Mouse (Mus musculus): ENCODE data around the gene Abca9. TPM values are rescaled to one million over a fixed set of nuclear protein-coding genes. Genes with fewer than 3 reads are reported as not detected.

Gene Abca9
- polyA plus RNA-seq, 1 experiment: 1.1 TPM

DNA sequence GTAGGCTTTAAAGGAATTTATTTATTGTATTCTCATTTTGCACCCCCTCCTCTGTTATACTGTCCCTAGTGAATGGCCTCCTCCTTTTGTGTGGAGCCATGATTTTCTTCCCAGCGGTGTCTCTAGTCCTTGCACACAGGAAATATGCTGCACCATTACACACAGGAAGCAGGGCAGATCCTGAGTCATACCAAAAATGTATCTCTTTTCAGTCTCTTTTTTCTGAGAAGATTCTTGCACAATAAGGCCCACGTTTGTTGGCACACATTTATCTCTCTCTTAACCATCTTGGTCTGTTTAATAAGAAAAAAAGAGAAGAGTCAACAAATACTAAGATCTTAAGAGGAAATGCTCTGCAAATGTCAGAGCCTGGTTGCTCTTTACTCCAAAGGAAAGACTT is 76.7 kb downstream of the Abca9 start:
- no peak for DNase-seq (ENCODE audit: low read depth in 1 of 2, low spot score in 2 of 2)
- Histone ChIP-seq H3K27me3 (ENCODE audit: control insufficient read depth, insufficient read depth, low read length) (no peaks in the 10 kb centered on the region), H3K36me3 (ENCODE audit: control insufficient read depth, insufficient read depth, low read length) (no peaks in the 10 kb centered on the region), H3K27ac (ENCODE audit: insufficient read depth, low read length) (no peak overlapping the region), H3K4me1 (ENCODE audit: control insufficient read depth, insufficient read depth, insufficient read length) (no peaks in the 10 kb centered on the region), H3K4me3 (ENCODE audit: extremely low read depth, insufficient read depth, insufficient read length) (no peak overlapping the region)
- WGBS: 58% methylated on average over 2 of the region's 2 CpGs
- TF ChIP-seq CTCF (IDR thresholded peaks at IDR 0.05; ENCODE audit: extremely low read depth, insufficient read depth, insufficient read length, insufficient replicate concordance) (no peak), POLR2A (IDR thresholded peaks at IDR 0.05; ENCODE audit: low read depth, low read length) (no peak)

DNA sequence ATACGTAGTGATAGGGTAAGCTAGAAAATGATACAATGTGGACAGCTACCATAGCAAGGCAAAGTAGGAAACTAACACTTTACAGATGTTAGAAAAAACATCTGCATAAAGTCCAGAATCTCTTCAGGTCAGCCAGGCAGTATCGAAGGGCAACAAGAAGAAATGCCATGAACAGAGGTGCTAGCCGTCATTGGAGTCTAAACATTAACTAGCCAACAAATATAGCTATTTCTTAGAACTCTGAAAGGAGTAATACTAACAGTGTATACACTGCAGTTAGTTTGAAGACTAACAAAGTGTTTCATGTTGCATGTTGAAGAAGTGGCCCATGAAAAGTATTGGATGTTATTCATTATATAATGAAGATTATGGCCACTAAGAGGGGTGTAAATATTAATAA is 95.8 kb downstream of the Abca9 start:
- no peaks in the 10 kb centered on the region for H3K4me1 ChIP-seq (ENCODE audit: control insufficient read depth, insufficient read depth, insufficient read length)
- TF ChIP-seq POLR2A (IDR thresholded peaks at IDR 0.05; ENCODE audit: low read depth, low read length) (no peak), CTCF (IDR thresholded peaks at IDR 0.05; ENCODE audit: extremely low read depth, insufficient read depth, insufficient read length, insufficient replicate concordance) (no peak)
- H3K27ac ChIP-seq (ENCODE audit: insufficient read depth, low read length): no peak overlapping the region
- H3K4me3 ChIP-seq (ENCODE audit: extremely low read depth, insufficient read depth, insufficient read length): no peak overlapping the region
- WGBS: 85% methylated on average over 3 of the region's 3 CpGs
- H3K36me3 ChIP-seq (ENCODE audit: control insufficient read depth, insufficient read depth, low read length): no peaks in the 10 kb centered on the region
- H3K27me3 ChIP-seq (ENCODE audit: control insufficient read depth, insufficient read depth, low read length): no peaks in the 10 kb centered on the region
- DNase-seq (ENCODE audit: low read depth in 1 of 2, low spot score in 2 of 2): no peak

DNA sequence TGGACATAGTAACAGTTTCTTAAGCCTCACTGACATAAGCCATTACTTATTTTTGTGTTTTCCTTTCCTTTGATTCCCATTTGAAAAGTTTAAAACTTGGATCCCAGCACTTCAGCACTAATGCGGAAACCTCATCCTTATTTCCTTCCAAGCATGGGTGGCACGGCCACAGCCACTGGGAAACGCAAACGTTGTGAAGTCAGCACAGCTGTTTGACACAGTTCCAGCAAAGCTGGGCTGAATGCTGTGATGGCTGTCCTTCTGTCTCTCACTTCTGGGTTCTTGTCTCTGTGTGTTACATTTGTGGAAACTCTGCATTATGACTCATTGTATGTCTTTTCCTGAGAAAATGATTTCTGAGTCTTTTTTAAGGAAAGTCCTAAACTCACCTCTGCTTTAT is 107.0 kb downstream of the Abca9 start:
- Histone ChIP-seq H3K36me3 (ENCODE audit: control insufficient read depth, insufficient read depth, low read length) (no peaks in the 10 kb centered on the region), H3K27ac (ENCODE audit: insufficient read depth, low read length) (no peak overlapping the region), H3K27me3 (ENCODE audit: control insufficient read depth, insufficient read depth, low read length) (no peaks in the 10 kb centered on the region), H3K4me1 (ENCODE audit: control insufficient read depth, insufficient read depth, insufficient read length) (no peaks in the 10 kb centered on the region), H3K4me3 (ENCODE audit: extremely low read depth, insufficient read depth, insufficient read length) (no peak overlapping the region)
- no peak for DNase-seq (ENCODE audit: low read depth in 1 of 2, low spot score in 2 of 2)
- TF ChIP-seq POLR2A (IDR thresholded peaks at IDR 0.05; ENCODE audit: low read depth, low read length) (no peak), CTCF (IDR thresholded peaks at IDR 0.05; ENCODE audit: extremely low read depth, insufficient read depth, insufficient read length, insufficient replicate concordance) (no peak)
- 57% methylated on average over 4 of the region's 4 CpGs for WGBS

DNA sequence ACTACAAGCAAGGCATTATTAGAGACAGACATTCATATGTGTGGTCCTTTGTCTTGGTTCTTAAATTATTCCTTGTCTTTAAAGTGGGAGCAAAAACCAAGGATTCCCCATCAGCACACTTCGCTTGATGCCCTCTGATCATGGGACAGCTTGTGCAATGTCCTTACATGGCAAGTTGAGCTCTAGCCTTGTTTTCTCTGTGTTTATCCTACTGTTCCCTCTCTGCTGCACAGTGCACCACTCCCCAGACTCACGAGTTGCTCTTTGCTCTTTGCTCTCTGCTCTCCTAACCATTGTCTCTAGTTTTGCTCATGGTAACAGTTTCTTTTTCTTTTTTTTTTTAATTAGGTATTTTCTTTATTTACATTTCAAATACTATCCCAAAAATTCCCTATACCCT is 107.9 kb downstream of the Abca9 start:
- no peak overlapping the region for H3K27ac ChIP-seq (ENCODE audit: insufficient read depth, low read length)
- WGBS: 71% methylated on average over 2 of the region's 2 CpGs
- H3K36me3 ChIP-seq (ENCODE audit: control insufficient read depth, insufficient read depth, low read length): no peaks in the 10 kb centered on the region
- DNase-seq (ENCODE audit: low read depth in 1 of 2, low spot score in 2 of 2): no peak
- no peak overlapping the region for H3K4me3 ChIP-seq (ENCODE audit: extremely low read depth, insufficient read depth, insufficient read length)
- H3K27me3 ChIP-seq (ENCODE audit: control insufficient read depth, insufficient read depth, low read length): no peaks in the 10 kb centered on the region
- no peak for TF ChIP-seq POLR2A (IDR thresholded peaks at IDR 0.05; ENCODE audit: low read depth, low read length)
- no peak for TF ChIP-seq CTCF (IDR thresholded peaks at IDR 0.05; ENCODE audit: extremely low read depth, insufficient read depth, insufficient read length, insufficient replicate concordance)
- H3K4me1 ChIP-seq (ENCODE audit: control insufficient read depth, insufficient read depth, insufficient read length): no peaks in the 10 kb centered on the region

DNA sequence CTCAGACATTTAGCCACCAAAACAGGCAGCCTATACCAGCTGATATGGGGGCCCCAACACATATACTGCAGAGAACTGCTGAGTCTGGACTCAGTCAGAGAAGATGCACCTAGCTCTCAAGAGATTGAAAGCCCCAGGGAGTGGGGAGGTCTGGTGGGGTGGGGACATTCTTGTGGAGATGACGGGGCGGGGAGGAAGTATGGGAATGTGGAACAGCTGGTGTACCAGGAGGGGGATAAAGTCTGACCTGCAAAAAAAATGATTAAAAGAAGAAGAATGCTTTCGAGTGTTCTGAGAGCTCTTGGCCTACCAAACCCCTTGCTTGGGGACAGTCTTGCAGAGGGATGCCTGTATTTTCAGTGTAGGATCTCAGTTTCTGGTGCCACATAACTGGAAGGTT is 114.3 kb downstream of the Abca9 start:
- no peak for TF ChIP-seq POLR2A (IDR thresholded peaks at IDR 0.05; ENCODE audit: low read depth, low read length)
- no peak for TF ChIP-seq CTCF (IDR thresholded peaks at IDR 0.05; ENCODE audit: extremely low read depth, insufficient read depth, insufficient read length, insufficient replicate concordance)
- no peaks in the 10 kb centered on the region for H3K27me3 ChIP-seq (ENCODE audit: control insufficient read depth, insufficient read depth, low read length)
- H3K36me3 ChIP-seq (ENCODE audit: control insufficient read depth, insufficient read depth, low read length): no peaks in the 10 kb centered on the region
- 79% methylated on average over 3 of the region's 3 CpGs for WGBS
- H3K27ac ChIP-seq (ENCODE audit: insufficient read depth, low read length): no peak overlapping the region
- no peak overlapping the region for H3K4me3 ChIP-seq (ENCODE audit: extremely low read depth, insufficient read depth, insufficient read length)
- H3K4me1 ChIP-seq (ENCODE audit: control insufficient read depth, insufficient read depth, insufficient read length): no peaks in the 10 kb centered on the region
- DNase-seq (ENCODE audit: low read depth in 1 of 2, low spot score in 2 of 2): no peak

Other genes starting within 250 kb of the Abca9 start
- 0.18 and 0.19 TPM in 2 replicates for gene Abca8b, start 172.4 kb downstream of the Abca9 start, polyA plus RNA-seq (2012; rRNA removed)
- gene Abca8a, start 72.2 kb downstream of the Abca9 start, polyA plus RNA-seq (2012; rRNA removed): 1.1 and 1.3 TPM in 2 replicates
- gene Abca6, start 83.6 kb upstream of the Abca9 start, polyA plus RNA-seq (2012; rRNA removed): 0.04 and 0.06 TPM in 2 replicates
- gene Abca5, start 169.5 kb upstream of the Abca9 start, polyA plus RNA-seq (2012; rRNA removed): 0.11 and 0.25 TPM in 2 replicates
- gene Map2k6, start 230.9 kb upstream of the Abca9 start, polyA plus RNA-seq (2012; rRNA removed): 2.1 and 2.8 TPM in 2 replicates